Mouse (Mus musculus) ES-E14 (cell line): ENCODE data around the gene Saa1.

Source experiments
- MAFK ChIP-seq: IDR thresholded peaks from 2 replicates; pipeline ENCODE4 v1.6.1; 2014; ENCODE audit warnings: mild to moderate bottlenecking, low read depth, low read length, inconsistent platforms; ENCODE audit not compliant: insufficient read depth
- ZC3H11A ChIP-seq: IDR thresholded peaks from 2 replicates; pipeline ENCODE4 v1.6.1; 2012; ENCODE audit warnings: low read depth, mild to moderate bottlenecking, inconsistent platforms, low read length, borderline replicate concordance

DNA sequence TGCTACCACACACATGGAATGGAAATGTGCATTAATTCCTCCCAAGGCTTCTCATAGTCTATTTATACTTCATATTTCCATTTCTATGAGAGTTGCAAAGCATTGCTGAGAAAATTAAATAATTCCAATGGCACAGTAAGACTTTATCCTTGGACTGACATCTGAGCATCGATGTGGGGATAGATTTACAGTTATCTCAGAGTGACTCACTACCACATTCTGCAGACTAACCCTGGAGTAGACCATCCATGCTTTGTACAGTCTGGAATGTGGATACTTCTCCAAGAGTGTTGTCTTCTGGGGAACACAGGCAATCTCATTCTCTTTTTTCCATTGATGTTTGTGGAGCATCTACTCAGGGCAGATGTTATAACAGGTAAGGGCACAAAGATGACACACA is 15.2 kb downstream of the Saa1 start:
- TF ChIP-seq MAFK: no peak
- no peak for TF ChIP-seq ZC3H11A
